Mouse (Mus musculus) c-Kit-negative CD71-positive TER-119-positive erythroid progenitor cells, embryonic 14.5 days (primary cell): Measurements from ENCODE around the gene Diaph2.
A peak's percentile ranks its signal among the peaks of the same experiment; 100 is the strongest.
"Not testable (repeated sequence)": the region's sequence is repeated elsewhere in the genome, so short reads cannot be mapped to it uniquely, and the experiment has no call there.

Source experiments
- DNase-seq: peaks from one replicate; pipeline ENCODE4 v3.0.0-alpha.2; 2013; ENCODE audit warnings: low read depth, low spot score

The Diaph2 gene

DNA sequence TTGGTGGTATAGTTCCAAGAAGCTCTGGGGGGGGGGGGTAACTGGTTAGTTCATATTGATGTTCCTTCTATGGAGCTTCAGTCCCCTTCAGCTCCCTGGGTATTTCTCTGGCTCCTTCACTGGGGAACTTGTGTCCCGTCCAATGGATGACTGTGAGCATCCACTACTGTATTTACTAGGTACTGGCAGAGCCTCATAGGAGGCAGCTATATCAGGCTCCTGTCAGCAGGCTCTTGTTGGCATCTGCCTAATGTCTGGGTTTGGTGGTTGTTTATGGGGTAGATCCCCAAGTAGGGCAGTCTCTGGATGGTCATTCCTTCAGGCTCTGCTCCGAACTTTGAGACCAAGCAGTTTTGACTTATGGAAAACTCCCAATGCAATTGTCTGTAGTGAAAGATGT lies 50.4 kb downstream of the Diaph2 start:
- not testable (repeated sequence) for DNase-seq

DNA sequence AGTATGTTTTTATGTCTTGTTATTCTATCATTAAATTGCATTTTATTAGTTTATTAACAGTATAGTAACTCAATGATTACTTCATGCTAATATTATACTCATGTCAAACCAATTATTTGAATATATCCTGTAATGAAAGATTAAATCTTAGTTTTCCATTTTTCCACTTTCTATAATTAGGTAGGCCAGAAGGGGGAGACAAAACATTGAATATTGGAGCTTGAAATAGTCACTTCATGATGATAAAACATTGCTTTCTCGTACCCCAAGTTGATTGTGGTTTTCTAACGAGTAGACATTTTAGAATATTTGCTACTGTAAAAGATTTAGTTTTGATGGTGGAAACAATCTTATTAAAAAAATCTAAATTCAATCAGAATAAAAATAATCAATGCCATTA lies 82.4 kb downstream of the Diaph2 start:
- no peak for DNase-seq

DNA sequence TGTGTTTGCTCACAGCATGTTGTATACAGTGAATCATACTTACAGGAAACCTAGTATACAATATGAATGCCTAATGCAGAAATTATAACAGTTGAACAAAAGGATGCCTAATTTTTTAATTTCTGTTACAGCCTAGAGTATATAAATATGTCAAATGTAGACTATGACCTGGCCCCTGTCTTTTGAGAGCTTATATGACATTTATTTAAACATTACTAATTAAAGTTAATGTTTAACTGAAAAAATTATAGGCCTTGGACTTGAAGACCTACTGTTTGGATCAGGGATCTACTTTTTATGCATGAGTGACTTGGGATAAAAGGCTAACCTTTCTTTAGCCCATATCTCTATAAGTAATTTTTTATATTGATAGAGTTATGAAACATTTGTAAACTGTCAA lies 84.3 kb downstream of the Diaph2 start:
- no peak for DNase-seq

DNA sequence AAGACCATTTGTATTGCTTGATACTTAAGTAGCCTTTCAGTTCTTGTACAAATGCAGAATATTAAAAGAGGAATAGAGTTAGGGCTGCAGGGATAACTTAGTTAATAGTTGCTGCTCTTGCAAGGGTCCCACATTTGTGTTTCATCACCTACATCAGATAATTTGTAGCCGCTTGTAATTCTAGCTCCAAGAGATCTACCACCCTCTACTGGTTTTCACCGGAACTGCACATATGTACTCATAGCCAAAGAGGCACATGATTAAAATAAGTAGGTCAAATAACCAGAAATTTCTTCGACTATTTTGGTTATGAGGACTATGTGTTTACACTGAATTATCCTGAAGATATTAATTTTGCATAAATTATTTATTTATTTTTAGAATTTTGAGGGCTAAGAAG lies 134.9 kb downstream of the Diaph2 start:
- peak; percentile 0 for DNase-seq

DNA sequence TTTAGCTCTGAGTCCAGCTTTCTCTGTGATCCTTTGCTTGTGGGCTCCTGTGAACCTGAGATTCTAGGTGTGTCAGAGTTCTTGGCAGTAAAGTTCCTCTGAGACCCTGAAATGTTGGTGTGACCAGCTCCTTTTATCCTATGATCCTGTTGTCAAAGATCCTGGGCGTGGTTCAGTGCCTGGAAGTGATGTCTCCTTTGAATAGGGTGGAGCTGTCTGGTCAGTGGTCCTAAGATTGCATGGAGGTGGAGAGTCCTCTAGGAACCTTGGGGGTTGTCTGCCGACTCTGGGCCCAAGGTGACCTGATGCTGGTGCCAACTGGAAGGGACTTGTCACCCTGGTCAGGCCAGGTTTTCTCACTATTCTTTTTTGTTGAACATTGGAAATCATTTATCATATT lies 176.3 kb downstream of the Diaph2 start:
- DNase-seq = no peak

DNA sequence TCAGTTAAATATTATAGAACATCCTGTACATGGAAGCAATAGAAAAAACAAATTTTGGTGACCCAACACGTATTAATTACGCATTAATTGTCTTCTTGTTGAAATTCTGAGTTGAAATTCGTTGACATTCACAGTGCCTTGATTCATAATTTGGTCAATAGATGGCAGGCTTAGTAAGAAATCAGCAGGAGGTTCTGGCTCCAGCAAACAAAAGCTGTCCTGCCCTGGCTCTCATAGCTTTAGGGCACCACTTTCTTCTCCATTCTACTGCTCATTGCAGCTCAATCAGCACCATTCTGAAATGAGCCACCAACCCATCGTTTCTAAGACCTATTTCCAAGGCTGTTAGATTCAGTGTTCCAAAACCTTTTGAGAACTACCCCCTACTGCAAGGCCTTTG lies 225.3 kb downstream of the Diaph2 start:
- no peak for DNase-seq

DNA sequence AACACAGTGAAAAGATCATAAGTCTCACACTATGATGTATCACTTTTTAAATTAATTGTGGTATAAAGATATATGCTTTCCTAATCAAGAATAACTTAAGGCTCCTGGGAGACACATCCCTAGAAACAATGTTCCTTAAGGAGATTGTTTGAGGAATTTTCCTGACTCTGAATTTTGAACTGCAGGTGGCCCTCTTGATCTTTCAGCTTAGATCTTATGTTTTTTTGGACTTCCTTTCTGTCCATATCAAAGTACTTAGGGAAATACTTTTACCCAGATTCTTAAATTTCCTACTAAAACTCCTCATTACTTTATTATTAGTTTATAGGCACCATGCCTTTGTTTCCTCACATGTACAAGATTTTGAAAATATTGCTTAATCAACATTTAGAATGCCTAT lies 258.7 kb downstream of the Diaph2 start:
- DNase-seq = no peak

DNA sequence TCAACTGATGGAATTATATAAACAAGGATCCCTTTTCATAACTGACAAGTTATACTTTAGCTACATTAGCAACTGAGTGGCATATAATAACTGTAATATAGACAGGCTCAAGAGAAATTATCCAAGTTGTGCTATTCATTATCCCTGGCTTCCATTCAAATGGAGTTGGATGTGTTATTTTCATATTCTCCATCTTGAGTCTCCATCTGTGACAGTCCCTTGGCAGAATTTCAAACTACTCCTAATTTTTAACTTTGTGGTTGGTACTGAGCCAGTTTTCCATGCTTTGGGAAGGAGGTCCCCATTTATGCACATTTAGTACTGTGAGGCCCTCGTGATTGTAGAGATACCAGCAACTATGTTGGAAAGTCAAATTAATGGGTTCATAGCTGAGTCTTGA lies 270.2 kb downstream of the Diaph2 start:
- no peak for DNase-seq

DNA sequence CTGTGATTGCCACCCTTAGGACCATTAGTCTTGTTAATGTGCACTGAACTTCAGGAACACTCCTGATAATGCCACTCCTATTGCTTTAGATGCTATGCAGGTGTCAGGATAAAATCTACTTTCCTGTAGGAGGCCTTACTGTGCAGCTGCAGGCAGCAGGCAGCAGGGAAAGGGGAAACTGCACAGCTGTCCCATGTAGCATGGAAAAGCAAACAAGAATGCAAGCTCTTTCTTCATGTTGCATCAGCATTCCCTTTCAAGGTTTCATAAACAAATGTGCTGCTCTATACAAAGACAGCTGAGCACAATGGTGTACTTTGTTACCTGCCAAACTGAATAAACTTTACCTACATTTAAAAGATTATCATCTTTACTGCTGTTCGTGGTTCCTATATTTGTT lies 295.0 kb downstream of the Diaph2 start:
- no peak for DNase-seq

DNA sequence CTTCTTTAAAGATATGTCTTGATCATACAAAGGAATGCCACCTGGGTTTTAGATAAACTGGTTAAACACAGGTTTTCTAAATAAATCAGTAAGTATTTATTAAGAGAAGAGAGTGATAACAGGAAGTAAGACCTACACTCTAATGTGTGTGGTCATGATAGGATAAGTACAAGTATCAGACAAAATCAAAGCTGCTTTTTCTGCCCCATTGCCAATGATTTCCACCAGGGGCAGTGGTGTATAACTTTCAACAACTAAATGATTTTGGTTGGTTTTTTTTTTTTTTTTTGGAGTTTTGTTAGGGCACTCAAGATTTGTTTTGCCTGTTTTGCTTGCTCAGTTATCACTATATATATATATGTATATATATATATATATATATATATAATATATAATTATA lies 399.7 kb downstream of the Diaph2 start:
- DNase-seq = no peak

DNA sequence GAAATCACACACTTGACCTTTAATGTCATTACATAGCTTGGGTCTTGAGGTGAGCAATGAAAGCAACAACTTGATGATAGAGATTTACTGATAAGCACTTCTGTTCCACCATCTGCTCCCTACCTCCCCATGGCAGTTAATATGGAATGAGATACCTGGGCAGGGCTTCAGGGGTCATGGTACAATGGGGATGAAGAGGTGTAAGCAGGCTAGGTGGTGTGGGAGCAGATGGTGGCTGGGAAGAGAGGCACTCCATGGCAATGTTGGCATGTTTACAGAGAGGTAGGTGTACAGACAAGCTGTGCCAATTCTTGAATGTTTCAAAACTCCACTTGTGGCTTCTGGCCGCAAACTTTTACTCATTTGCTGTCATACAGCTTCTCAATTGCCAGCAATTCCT lies 402.6 kb downstream of the Diaph2 start:
- no peak for DNase-seq

DNA sequence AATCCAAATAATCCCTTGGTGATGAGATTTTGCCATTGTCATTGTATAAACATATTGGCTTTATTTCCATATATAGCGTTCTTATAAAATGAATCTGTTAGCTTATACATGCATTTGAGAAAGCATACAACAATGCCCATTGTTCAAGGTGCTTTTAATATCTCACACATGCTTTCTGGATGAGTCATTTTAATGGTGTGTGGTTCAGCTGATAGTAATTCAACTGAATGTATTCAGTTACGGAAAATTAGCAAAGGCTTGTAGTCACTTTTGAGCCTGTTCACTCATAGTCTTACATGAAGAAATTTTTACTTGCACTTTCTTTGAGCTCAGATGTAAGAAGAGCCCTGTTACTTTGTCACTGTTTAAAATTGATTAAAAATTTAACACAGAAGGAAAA lies 423.6 kb downstream of the Diaph2 start:
- no peak for DNase-seq

DNA sequence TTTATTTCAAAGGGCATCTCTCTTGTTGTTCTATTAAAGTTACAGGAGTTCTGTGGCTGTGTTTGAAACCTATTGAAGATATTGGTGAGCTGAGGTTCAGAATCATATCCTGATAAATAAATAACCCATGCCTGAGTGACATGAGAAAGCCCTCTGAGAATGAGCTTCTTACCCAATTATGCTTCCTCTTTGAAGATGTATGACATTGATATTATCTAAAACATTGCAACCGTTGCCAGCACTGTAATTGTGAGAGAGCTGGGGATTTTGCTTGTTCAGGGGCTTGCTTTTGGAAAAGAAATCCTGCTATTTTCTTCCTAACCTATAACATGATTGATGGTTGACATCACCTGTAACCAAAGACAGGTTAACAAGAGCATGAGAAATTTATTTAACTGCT lies 438.3 kb downstream of the Diaph2 start:
- DNase-seq = no peak

DNA sequence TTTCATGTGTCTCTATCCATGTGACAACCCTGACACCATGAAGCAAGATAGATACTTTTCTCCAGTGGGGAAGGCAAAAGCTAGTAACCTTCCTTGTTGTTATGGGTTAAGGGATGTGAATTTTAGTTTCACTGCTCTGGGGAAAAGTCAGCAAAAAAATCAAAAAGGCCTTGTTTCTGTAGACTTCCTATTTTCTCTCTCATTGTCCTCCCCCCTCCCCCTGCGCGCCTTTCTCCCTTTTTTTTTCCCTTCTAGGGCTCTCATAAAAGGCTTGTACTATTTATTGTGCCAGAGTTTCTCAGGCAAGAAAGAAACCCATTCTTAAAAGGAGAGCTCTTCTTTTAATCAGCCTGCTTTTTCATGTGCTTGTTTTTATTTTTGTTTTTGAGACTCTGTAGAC lies 438.9 kb downstream of the Diaph2 start:
- DNase-seq = no peak

DNA sequence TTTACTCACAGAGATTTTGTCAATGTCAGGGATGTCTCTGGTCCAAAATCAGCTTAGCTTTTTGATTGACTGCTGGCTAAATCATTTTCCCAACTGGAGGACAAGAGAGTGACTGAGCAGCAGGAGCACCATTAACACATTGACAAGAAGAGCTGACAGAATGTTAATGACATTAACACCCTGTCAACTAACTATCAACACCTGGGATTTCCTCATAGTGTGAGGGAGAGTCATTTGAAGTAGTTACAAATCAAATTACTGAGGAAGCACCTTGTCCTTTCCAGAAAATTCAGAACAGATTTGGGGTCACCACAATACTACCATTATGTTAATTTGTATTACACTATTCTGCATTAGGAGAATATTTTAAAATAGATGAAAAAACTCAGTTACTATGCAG lies 439.7 kb downstream of the Diaph2 start:
- no peak for DNase-seq

DNA sequence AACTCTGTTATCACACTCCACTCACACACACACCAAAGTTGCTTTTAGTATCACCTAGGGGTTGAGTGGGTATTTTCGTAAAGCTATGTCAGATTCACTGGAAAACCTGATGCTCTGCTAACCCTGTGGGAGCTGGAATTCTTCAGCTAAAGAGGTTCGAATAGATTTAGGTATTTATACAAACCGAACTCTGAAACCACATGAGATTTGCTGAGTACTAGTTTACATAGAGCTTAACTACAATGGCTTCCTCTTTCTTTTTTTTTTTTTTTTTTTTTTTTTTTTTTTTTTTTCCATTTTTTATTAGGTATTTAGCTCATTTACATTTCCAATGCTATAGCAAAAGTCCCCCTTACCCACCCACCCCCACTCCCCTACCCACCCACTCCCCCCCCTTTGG lies 447.9 kb downstream of the Diaph2 start:
- not testable (repeated sequence) for DNase-seq

DNA sequence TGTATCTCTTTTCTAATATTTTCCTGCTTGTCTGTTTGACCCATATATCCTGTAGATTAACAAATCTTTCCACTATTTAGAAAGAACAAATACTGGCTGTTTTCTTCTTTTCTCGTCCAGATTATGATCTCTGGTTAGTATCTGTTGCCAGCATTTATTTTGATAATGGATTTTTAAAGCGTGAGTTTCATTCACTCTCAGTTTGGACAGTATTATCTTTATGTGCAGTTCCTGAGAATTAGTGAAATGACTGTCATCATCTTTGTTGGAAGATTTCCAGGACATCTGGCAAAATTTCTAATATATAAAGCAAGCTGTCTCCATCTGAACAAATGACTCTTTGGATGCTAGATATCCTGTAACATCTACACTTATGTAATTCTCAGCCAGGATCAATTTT lies 455.7 kb downstream of the Diaph2 start:
- DNase-seq = no peak

DNA sequence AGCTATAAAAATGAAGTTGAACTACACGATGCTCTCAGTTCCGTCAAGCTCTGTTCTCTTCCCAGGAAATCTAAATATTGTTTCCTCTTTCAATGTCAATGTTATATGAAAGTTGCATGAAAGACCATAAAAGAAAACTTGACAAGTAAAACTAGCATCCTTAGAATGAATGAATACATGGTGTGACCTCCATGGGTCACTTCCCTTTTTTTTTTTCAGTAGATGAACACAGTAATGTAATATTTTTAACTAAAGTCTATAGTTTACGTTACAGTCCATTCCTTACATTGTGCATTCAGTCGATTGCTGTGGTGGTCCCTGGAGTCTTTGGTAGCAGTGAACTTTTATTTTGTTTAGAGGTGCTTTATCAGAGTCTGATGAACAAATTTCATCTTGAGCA lies 462.7 kb downstream of the Diaph2 start:
- DNase-seq = no peak

DNA sequence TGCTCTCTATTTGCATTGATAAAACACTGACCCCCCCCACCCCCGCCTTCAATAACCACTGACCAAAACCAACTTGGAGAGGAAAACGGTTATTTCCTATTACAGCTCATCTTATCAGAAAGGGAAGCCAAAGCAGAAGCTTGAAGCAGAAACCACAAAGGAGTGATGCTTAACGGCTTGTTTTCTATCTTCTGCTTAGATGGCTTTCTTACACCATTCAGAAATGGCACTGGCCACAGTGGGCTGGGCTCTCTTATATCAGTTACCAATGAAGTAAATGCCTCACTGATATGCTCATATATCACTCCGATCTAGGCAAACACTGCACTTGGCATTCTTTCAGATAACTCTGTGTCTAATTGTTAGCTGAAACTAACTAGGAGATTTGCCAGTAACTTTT lies 463.2 kb downstream of the Diaph2 start:
- DNase-seq = no peak

DNA sequence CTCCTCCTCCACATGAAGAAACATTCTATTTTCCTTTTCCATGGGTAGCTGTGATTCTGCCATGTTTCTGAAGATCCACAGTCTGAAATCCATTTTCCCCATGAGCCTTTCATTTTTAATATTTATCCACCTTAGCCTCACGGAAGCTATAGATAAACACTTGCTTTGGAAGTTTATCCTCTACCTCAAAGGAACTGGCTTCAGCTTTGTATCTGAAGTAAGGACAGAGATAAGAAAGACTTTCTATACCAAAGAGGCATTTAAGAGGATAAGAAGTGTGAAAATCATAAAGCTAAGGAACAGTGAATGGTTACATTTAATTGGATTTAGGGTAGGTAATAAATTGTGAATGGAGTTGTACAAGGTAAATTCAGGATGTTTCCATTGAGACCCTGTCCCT lies 480.5 kb downstream of the Diaph2 start:
- DNase-seq = no peak

DNA sequence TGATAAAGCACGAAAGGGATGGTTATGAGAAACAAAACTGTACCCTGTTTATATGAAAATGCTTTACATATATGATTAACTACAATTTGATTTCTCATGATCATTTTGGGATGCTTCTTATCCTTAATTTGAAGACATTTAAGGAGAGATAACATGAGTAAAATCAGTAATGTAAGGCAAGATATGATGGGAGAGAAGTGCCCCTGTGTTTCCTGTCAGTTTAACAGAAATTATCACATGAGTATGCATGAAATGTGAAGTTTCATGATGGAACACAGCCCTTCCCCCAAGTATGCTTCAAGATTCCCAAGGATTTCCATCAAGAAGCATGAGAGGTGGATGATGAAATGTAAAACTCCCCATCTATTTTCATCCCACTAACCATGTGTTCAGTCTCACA lies 485.6 kb downstream of the Diaph2 start:
- DNase-seq = no peak

DNA sequence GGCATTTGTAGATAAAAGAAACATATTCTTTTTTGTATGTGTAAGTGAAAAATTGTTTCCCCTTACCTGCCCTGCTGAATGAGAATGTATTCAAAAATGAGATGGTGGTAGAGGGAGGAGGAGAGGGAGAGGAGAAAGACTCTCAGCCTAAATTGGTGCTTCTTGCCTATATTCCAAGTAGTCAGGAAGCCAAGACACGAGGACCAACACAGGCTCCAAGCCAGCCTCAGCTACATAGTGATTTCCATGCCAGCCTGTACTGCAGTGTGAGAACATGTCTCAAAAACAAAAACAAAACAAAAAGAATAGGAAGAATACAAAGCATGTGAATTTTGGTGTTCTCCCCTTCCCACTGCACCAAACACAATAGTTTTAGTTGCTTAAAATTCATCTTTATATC lies 497.1 kb downstream of the Diaph2 start:
- no peak for DNase-seq

DNA sequence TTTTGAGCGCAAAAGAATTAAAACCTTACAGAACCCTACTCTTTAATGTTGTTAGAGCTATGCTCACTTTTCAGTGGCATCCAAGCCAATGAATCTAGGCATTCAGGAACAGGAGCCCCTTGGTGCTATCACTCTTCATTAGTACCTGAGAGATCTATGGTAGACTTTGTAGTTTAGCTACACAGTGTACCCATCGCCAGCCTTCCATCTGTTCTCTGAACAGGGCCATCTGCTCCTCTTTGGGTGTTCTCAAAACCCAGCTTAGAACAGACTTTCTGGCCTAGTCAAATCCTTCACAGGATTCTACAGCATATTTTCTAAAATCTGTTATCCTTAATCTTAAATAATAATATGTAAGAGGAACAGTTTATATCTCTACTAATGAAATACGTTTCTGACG lies 504.1 kb downstream of the Diaph2 start:
- no peak for DNase-seq

DNA sequence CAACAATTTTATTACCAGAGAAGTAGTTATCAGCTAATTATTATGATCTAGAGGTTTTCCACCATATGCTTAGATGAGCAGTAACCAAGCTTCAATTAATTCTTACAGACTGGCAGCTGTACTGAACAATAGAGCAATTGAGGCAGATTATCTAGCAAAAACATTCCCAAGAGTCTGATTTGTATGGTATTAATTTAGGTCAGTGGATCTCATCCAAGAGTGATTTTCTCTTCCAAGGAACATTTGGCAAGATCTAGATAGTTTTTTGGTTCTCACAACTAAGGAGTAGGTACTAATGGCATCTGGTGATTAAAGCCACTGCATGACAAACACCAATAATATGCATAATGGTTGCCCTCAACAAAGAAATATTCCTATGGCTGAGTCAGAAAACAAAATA lies 516.2 kb downstream of the Diaph2 start:
- no peak for DNase-seq

DNA sequence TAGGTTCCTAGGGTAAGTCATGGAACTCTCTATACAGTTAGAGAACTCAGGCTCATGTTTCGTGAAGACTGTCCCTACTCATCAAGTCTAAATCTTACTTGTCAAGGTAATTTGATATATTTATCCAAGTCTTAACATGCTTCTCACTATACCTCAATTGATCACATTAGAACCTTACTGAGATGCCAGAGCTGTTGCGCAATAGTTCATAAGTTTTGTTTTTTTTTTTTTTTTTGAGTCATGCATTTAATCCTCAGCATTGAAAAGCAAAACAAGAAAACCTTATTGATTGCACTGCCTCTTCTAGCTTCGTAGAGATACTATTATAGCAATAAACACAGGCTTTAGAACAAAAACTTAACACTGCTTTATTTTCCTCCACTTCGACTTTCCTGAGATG lies 529.6 kb downstream of the Diaph2 start:
- DNase-seq = no peak
